Mouse (Mus musculus) spleen, adult 10 weeks (tissue): ENCODE measurements around the gene Slc12a3. TPM values are rescaled to one million over a fixed set of nuclear protein-coding genes. Genes with fewer than 3 reads are reported as not detected.

ENCODE experiments used
- polyA plus RNA-seq: library from polyadenylated mRNA; stranded (reverse); fragments of 350-450 nt; fragmentation: Illumina TruSeq; extraction: RNeasy Lipid Tissue Mini Kit (QIAGEN cat#74804); gene quantifications from one replicate; pipeline ENCODE4 v1.2.3, GENCODE M21; 2015; ENCODE audit warnings: low replicate concordance; ENCODE audit not compliant: insufficient read depth

Gene Slc12a3
- polyA plus RNA-seq = 1.5 TPM

DNA sequence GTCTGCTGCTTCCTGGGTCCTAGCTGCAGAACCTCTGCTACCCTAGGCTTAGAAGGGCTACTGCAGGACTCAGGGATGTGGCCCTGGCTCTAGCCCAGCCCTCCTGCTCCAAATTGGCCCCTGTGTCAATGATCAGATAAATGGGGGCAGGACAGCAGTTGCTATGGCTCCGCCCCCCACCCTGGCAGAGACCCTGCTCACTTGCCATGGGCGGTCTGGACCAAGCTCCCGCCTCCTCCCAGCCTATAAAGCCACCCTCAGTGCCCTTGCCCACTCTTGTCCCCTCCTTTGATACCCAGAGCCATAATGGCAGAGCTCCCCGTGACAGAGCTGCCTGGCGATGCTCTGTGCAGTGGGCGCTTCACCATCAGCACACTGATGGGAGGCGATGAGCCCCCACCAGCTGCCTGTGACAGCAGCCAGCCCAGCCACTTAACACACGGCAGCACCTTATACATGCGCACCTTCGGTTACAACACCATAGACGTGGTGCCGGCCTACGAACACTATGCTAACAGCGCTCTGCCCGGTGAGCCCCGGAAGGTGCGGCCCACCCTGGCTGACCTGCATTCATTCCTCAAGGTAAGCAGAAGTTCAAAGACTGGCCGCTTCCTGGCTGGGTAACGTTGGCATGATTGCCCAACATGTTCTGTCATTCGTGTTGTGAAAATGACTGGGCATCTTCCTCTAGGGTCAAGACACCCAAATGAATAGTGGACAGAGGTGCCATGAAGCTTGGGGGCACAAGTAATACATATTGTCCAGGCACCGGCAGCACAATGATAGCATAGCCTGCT is at the start of gene Slc12a3:
Slc12a3 (plus strand) TSS at position 270 of the 797 bp plus-strand sequence.

DNA sequence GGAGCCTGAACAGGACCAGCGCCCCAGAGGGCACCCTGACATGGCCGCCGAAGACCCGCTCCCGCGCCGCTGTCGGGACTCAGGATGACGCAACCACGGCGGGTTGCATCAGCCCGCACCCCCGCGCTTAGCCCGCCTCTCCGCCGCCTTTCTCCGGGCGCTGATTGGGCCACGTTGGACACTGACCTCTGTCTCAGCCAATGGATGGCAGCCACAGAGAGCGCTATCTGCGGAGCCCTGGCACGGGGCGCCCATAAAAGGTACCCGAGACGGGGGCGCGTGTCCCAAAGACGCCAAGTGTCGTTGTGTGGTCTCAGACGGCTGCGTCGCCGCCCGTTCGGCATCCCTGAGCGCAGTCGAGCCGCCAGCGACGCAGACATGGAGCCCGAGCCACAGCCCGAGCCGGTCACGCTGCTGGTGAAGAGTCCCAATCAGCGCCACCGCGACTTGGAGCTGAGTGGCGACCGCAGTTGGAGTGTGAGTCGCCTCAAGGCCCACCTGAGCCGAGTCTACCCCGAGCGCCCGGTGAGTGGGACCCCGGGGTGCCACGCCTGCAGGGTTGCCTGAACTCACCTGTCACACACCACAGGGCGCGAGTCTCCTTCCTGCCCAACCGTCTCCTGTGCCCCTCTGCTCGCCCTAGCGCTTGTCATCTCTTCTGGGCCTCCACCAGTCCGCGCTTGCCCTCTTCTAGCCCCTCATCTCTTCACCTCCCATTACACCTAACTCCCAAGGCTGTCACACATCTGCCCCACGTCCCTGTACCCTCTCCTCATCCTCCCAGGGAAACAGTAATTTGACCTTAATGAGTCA is 57.4 kb downstream of the Slc12a3 start, which contains the start of gene Herpud1:
Herpud1 (plus strand) TSS at position 225 of the 813 bp plus-strand sequence.

Other genes starting within 250 kb of the Slc12a3 start
- gene Bbs2, start 230.3 kb upstream of the Slc12a3 start, polyA plus RNA-seq = 16.8 TPM
- gene Mt4, start 192.0 kb upstream of the Slc12a3 start, polyA plus RNA-seq = not detected
- gene Mt3, start 176.6 kb upstream of the Slc12a3 start, polyA plus RNA-seq = not detected
- 3.7 TPM for gene Mt2, start 156.5 kb upstream of the Slc12a3 start, polyA plus RNA-seq
- 9.9 TPM for gene Mt1, start 150.1 kb upstream of the Slc12a3 start, polyA plus RNA-seq
- 39.3 TPM for gene Nup93, start 114.6 kb upstream of the Slc12a3 start, polyA plus RNA-seq
- gene Herpud1, start 57.2 kb downstream of the Slc12a3 start, polyA plus RNA-seq = 170 TPM
- gene Nlrc5, start 105.2 kb downstream of the Slc12a3 start, polyA plus RNA-seq = 158 TPM
- 9.9 TPM for gene Cpne2, start 203.8 kb downstream of the Slc12a3 start, polyA plus RNA-seq